Mouse (Mus musculus) spleen, adult 2 months (tissue): ENCODE data around the gene E2f1. TPM values are rescaled to one million over a fixed set of nuclear protein-coding genes. Genes with fewer than 3 reads are reported as not detected.

Experiments used
- DNase-seq, 2 experiments: peaks; one replicate each; pipeline versions ENCODE4 v3.0.0 to v3.0.0-alpha.2; 2012 to 2021; ENCODE audit warnings: low spot score in 2 of 2, low read depth in 1 of 2
- H3K27ac ChIP-seq: fragments of 200-500 bp; 2 replicates; pipeline ENCODE4 v1.5.1; 2012; ENCODE audit warnings: low read length, inconsistent platforms; ENCODE audit not compliant: insufficient read depth
- H3K27me3 ChIP-seq: fragments of 200-500 bp; 2 replicates; pipeline ENCODE4 v1.6.1; 2012; ENCODE audit warnings: mild to moderate bottlenecking, moderate library complexity, low read length, inconsistent platforms; ENCODE audit not compliant: control insufficient read depth, insufficient read depth
- H3K36me3 ChIP-seq: fragments of 200-500 bp; 2 replicates; pipeline ENCODE4 v1.6.1; 2012; ENCODE audit warnings: mild to moderate bottlenecking, low read length, inconsistent platforms; ENCODE audit not compliant: control insufficient read depth, insufficient read depth
- H3K4me1 ChIP-seq: fragments of 200-500 bp; 2 replicates; pipeline ENCODE4 v1.6.1; 2011; ENCODE audit warnings: inconsistent platforms; ENCODE audit not compliant: control insufficient read depth, insufficient read depth, insufficient read length
- H3K4me3 ChIP-seq: fragments of 200-500 bp; 2 replicates; pipeline ENCODE4 v1.5.1; 2011; ENCODE audit warnings: mild to moderate bottlenecking, inconsistent platforms; ENCODE audit not compliant: insufficient read depth, insufficient read length; ENCODE audit errors: extremely low read depth
- CTCF ChIP-seq: fragments of 200-500 bp; IDR thresholded peaks from 2 replicates; pipeline ENCODE4 v1.5.1; 2011; ENCODE audit warnings: mild to moderate bottlenecking, inconsistent platforms; ENCODE audit not compliant: insufficient read depth, insufficient read length, insufficient replicate concordance; ENCODE audit errors: extremely low read depth
- POLR2A ChIP-seq: fragments of 200-500 bp; IDR thresholded peaks from 2 replicates; pipeline ENCODE4 v1.6.1; 2011; ENCODE audit warnings: low read depth, low read length, inconsistent platforms
- WGBS: fragments of 180-500 bp; shearing (Covaris S2); methylation state at CpG from one replicate; pipeline ENCODE4 v1.1.7; 2018; 5-methylcytosine and 5-hydroxymethylcytosine counted together
- polyA plus RNA-seq: library from polyadenylated mRNA; depleted of rRNA; stranded (reverse); fragments of >200 nt; gene quantifications from 2 replicates; pipeline ENCODE4 v1.2.3, GENCODE M21; 2012; rRNA removed

Gene E2f1
- polyA plus RNA-seq, 1 experiment, result 11.0 TPM

DNA sequence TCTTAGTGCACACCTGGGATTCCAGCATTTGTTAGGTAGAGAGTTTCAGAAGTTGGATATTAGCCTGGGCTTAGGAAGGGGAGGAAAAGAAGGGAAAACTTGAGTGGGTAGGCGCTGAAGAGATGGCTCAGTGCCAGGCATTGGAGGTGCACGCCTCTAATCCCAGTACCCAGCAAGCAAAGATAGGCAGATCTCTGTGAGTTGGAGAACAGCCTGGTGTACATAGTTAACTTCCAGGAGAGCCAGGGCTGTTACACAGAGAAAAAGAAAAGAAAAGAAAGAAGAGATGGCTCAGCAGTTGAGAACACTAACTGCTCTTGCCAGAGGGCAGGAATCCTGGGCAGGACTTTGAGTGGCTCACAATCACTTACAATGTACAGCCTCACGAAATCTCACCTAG, 43.2 kb downstream of the E2f1 start:
- no peak for TF ChIP-seq CTCF
- no peak for TF ChIP-seq POLR2A
- no peaks in the 10 kb centered on the region for H3K27me3 ChIP-seq
- no peak overlapping the region for H3K27ac ChIP-seq
- 85% methylated on average over 3 of the region's 3 CpGs for WGBS
- peaks cover 29% of the 10 kb centered on the region for H3K36me3 ChIP-seq
- H3K4me3 ChIP-seq, result no peak overlapping the region
- H3K4me1 ChIP-seq, result no peaks in the 10 kb centered on the region
- no peak for DNase-seq

GRCm38 (mm10) chr2:154525285-154525684, 44.4 kb downstream of the E2f1 start:
- TF ChIP-seq CTCF (no peak), POLR2A (no peak)
- peaks cover 24% of the 10 kb centered on the region for H3K36me3 ChIP-seq
- H3K4me1 ChIP-seq, result no peaks in the 10 kb centered on the region
- no peak for DNase-seq
- 82% methylated on average over 2 of the region's 2 CpGs for WGBS
- no peak overlapping the region for H3K4me3 ChIP-seq
- no peak overlapping the region for H3K27ac ChIP-seq
- H3K27me3 ChIP-seq, result no peaks in the 10 kb centered on the region

GRCm38 (mm10) chr2:154522334-154522733, 47.4 kb downstream of the E2f1 start:
- Histone ChIP-seq H3K27me3 (no peaks in the 10 kb centered on the region), H3K36me3 (peaks cover 20% of the 10 kb centered on the region), H3K27ac (no peak overlapping the region), H3K4me3 (no peak overlapping the region), H3K4me1 (no peaks in the 10 kb centered on the region)
- WGBS, result 82% methylated on average over 5 of the region's 5 CpGs
- no peak for DNase-seq
- TF ChIP-seq CTCF (no peak), POLR2A (no peak)

GRCm38 (mm10) chr2:154521449-154521848, 48.2 kb downstream of the E2f1 start:
- no peaks in the 10 kb centered on the region for H3K4me1 ChIP-seq
- H3K27ac ChIP-seq, result no peak overlapping the region
- no peaks in the 10 kb centered on the region for H3K27me3 ChIP-seq
- no peak overlapping the region for H3K4me3 ChIP-seq
- no peak for DNase-seq
- peaks cover 20% of the 10 kb centered on the region for H3K36me3 ChIP-seq
- TF ChIP-seq CTCF, result no peak
- TF ChIP-seq POLR2A, result no peak

GRCm38 (mm10) chr2:154517424-154517823, 52.3 kb downstream of the E2f1 start:
- Histone ChIP-seq H3K27ac (no peak overlapping the region), H3K4me1 (no peaks in the 10 kb centered on the region), H3K36me3 (peaks cover 8% of the 10 kb centered on the region), H3K27me3 (no peaks in the 10 kb centered on the region), H3K4me3 (no peak overlapping the region)
- TF ChIP-seq POLR2A (no peak), CTCF (no peak)
- 92% methylated on average over 5 of the region's 5 CpGs for WGBS
- no peak for DNase-seq

- Histone ChIP-seq H3K4me1 (no peaks in the 10 kb centered on the region), H3K27me3 (no peaks in the 10 kb centered on the region), H3K36me3 (peaks cover 8% of the 10 kb centered on the region), H3K27ac (no peak overlapping the region), H3K4me3 (no peak overlapping the region)
- no peak for TF ChIP-seq POLR2A
- TF ChIP-seq CTCF, result no peak
- 94% methylated on average over 3 of the region's 3 CpGs for WGBS
- DNase-seq, result no peak
These were observed 52.7 kb downstream of the E2f1 start for GRCm38 (mm10) chr2:154516944-154517343.

DNA sequence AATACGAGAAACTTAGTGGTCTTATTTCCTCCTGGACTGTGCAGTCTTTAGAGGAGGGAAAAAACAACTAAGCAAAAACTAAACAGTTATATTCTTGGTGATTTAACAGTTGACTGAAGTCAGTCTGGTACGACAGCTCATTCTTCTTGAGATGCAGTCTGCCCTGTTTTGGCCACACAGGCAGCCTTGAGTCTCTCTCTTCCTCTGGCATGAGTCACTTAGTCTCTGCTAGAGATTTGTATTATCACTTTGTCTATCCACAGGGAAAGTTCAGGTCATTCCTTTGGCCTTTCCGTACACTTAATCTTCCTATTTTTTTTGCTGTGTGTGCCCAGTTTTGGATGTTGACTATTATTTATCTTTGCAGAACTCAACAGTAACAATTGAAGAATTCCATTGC, 59.6 kb downstream of the E2f1 start:
- Histone ChIP-seq H3K4me3 (no peak overlapping the region), H3K36me3 (peaks cover 10% of the 10 kb centered on the region), H3K27me3 (no peaks in the 10 kb centered on the region), H3K4me1 (no peaks in the 10 kb centered on the region), H3K27ac (no peak overlapping the region)
- DNase-seq, result no peak
- no peak for TF ChIP-seq POLR2A
- TF ChIP-seq CTCF, result no peak
- 93% methylated on average over 3 of the region's 3 CpGs for WGBS

Other genes with a start within 250 kb of the E2f1 start
- gene Cdk5rap1, start 196.9 kb downstream of the E2f1 start, polyA plus RNA-seq, result 6.9 and 8.3 TPM in 2 replicates
- gene Snta1, start 161.8 kb downstream of the E2f1 start, polyA plus RNA-seq, result 11.0 and 12.1 TPM in 2 replicates
- gene Cbfa2t2, start 133.4 kb downstream of the E2f1 start, polyA plus RNA-seq, result 5.1 and 7.8 TPM in 2 replicates
- gene 1700003F12Rik, start 22.8 kb downstream of the E2f1 start, polyA plus RNA-seq, result 2.9 and 3.3 TPM in 2 replicates
- 0.09 and 0.12 TPM in 2 replicates for gene Actl10, start 18.1 kb downstream of the E2f1 start, polyA plus RNA-seq
- 0.63 and 1.1 TPM in 2 replicates for gene Necab3, start 11.0 kb downstream of the E2f1 start, polyA plus RNA-seq
- 14.6 and 20.3 TPM in 2 replicates for gene Pxmp4, start 33.8 kb upstream of the E2f1 start, polyA plus RNA-seq
- 6.1 and 7.1 TPM in 2 replicates for gene Zfp341, start 43.4 kb upstream of the E2f1 start, polyA plus RNA-seq
- gene 4930519P11Rik, start 43.5 kb upstream of the E2f1 start, polyA plus RNA-seq, result 0.80 and 1.4 TPM in 2 replicates
- 52.8 and 63.3 TPM in 2 replicates for gene Chmp4b, start 81.8 kb upstream of the E2f1 start, polyA plus RNA-seq
- gene Gm14214, start 200.1 kb upstream of the E2f1 start, polyA plus RNA-seq, result not detected in 2 replicates
- 153 and 204 TPM in 2 replicates for gene Raly, start 221.2 kb upstream of the E2f1 start, polyA plus RNA-seq
- 0.47 TPM in 1 of 2 replicates, not detected in the other for gene a, start 221.5 kb upstream of the E2f1 start, polyA plus RNA-seq